Mouse (Mus musculus): Measurements from ENCODE around the gene Rpgrip1l. TPM values are rescaled to one million over a fixed set of nuclear protein-coding genes. Genes with fewer than 3 reads are reported as not detected.

Rpgrip1l gene
- polyA plus RNA-seq, 1 experiment from 2014 or later: 10.1 TPM

DNA sequence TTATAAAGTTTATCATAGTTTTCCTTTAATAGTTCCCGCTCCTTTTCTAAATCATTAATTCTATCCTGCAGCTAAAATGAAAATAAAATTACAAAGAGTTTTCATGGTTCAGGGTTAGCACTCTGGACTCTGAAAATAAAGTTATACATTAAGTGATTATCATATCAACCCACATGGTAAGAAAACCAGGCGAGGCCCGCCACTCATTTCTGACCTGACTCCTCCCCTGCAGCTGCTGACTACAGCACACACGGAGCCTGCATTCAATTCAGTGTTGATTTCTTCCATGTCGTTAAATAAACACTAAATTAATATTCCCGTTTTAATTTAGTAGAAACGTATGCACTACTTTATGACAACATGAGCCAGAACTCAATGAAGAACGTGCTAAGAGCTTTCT lies 26.8 kb downstream of the Rpgrip1l start:
- WGBS: 81% methylated on average over 8 of the region's 8 CpGs
- Histone ChIP-seq H3K4me3 (no peak overlapping the region), H3K9ac (no peak overlapping the region), H3K36me3 (0 out of 2 replicates have a peak, but pooled peaks cover 4% of the 10 kb centered on the region), H3K9me3 (no peaks in the 10 kb centered on the region), H3K27ac (replicated peaks) (no peak overlapping the region), H3K4me2 (no peak overlapping the region), H3K27me3 (no peaks in the 10 kb centered on the region), H3K4me1 (replicated peaks) (no peaks in the 10 kb centered on the region)
- ATAC-seq (ENCODE audit: low read depth): no peak

GRCm38 (mm10) chr8:91283815-91284214 lies 29.2 kb downstream of the Rpgrip1l start:
- Histone ChIP-seq H3K9me3 (no peaks in the 10 kb centered on the region), H3K9ac (no peak overlapping the region), H3K27ac (replicated peaks) (no peak overlapping the region), H3K36me3 (0 out of 2 replicates have a peak, but pooled peaks cover 4% of the 10 kb centered on the region), H3K27me3 (no peaks in the 10 kb centered on the region), H3K4me3 (no peak overlapping the region), H3K4me2 (no peak overlapping the region), H3K4me1 (replicated peaks) (no peaks in the 10 kb centered on the region)
- no peak for ATAC-seq (ENCODE audit: low read depth)
- 91% methylated on average over 1 of the region's 1 CpGs for WGBS

- 0 out of 2 replicates have a peak, but pooled peaks cover 4% of the 10 kb centered on the region for H3K36me3 ChIP-seq
- ATAC-seq (ENCODE audit: low read depth): no peak
- no peak overlapping the region for H3K9ac ChIP-seq
- H3K4me3 ChIP-seq: no peak overlapping the region
- H3K9me3 ChIP-seq: no peaks in the 10 kb centered on the region
- no peaks in the 10 kb centered on the region for H3K27me3 ChIP-seq
- no peak overlapping the region for H3K27ac ChIP-seq (replicated peaks)
- WGBS: 71% methylated on average over 5 of the region's 5 CpGs
- no peaks in the 10 kb centered on the region for H3K4me1 ChIP-seq (replicated peaks)
- H3K4me2 ChIP-seq: no peak overlapping the region
Observed at GRCm38 (mm10) chr8:91282655-91283054, 30.4 kb downstream of the Rpgrip1l start.

DNA sequence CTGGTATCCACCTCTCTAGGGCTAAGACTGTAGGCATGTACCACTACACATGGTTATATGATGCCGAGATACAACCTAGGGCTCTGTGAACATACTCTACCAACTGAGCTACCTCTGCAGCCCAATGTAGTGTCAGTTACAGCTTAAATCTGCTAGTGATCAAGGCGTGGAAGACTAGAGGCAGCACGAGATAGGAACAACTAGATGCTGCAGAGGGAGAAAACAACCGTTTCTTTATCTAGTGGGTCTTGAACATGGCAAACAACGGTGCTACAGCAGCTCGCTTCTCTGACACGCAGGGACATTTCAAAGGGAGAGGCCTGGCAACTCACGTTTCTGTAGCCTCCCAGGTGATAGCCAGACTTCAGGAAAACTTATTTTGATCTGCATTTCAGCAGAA lies 31.5 kb downstream of the Rpgrip1l start:
- Histone ChIP-seq H3K9ac (no peak overlapping the region), H3K27me3 (no peaks in the 10 kb centered on the region), H3K9me3 (no peaks in the 10 kb centered on the region), H3K36me3 (no peaks in the 10 kb centered on the region; the same call in 1 of the 2 replicates), H3K27ac (replicated peaks) (no peak overlapping the region), H3K4me1 (replicated peaks) (no peaks in the 10 kb centered on the region), H3K4me3 (no peak overlapping the region), H3K4me2 (no peak overlapping the region)
- no peak for ATAC-seq (ENCODE audit: low read depth)
- 86% methylated on average over 8 of the region's 8 CpGs for WGBS

DNA sequence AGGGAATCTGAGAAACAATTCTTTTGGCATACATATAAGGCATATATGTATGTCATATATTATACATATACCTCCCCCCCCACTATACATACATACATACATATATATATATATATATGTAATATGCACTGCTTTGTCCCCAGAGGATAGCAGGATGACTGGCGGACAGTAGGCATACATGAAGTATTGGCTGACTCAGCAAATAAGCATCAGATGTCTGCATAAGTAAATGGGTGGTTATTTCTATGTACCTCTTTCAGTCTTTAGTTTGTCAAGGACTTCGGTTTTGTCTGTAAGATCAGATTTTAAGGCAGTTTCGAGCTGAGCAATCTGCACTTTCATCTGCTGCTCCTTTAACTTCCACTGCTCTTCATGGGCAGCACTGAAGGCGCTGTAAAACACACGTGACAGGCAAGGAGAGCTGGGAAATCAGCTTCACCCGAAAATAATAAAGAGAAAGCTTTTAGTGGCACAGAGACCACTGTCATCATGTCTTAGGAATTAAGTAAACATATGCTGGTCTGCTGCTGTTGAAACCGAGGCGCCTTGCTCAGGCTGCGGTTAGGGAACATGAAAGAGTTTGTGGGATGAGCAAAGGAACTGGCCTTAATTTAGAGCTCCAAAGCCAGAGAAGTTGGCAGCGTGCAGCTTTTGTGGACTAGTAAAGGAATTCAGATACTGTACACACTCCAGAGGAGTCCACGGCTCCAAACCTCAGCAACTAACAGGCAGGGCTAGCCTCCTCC lies 32.4 kb downstream of the Rpgrip1l start:
- no peak overlapping the region for H3K9ac ChIP-seq
- 88% methylated on average over 11 of the region's 11 CpGs for WGBS
- H3K4me2 ChIP-seq: no peak overlapping the region
- no peak overlapping the region for H3K4me3 ChIP-seq
- H3K27ac ChIP-seq (replicated peaks): no peak overlapping the region
- no peaks in the 10 kb centered on the region for H3K9me3 ChIP-seq
- H3K36me3 ChIP-seq: peaks cover 5% of the 10 kb centered on the region
- H3K27me3 ChIP-seq: no peaks in the 10 kb centered on the region
- no peak for ATAC-seq (ENCODE audit: low read depth)
- no peaks in the 10 kb centered on the region for H3K4me1 ChIP-seq (replicated peaks)

DNA sequence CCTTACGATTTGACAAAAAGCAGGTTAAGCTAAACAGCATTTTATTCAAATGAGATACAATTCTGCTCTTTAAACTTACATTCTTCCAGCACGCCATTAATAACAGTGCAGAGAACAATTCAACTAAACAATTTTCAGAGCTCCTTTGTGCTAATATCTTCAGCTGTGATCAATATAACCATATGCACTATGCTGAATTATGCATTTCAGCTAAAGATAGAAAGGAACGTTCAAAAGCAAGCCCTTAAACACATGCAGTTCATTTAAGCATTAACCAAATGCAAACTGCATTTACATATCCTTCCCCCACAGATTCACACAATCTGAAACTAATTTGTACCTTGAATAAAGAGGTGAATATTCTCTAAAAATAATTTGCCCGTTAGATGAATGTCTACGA lies 35.0 kb downstream of the Rpgrip1l start:
- Histone ChIP-seq H3K4me2 (no peak overlapping the region), H3K27me3 (no peaks in the 10 kb centered on the region), H3K4me3 (no peak overlapping the region), H3K9ac (no peak overlapping the region), H3K9me3 (no peaks in the 10 kb centered on the region), H3K36me3 (peaks cover 18% of the 10 kb centered on the region), H3K27ac (replicated peaks) (no peak overlapping the region), H3K4me1 (replicated peaks) (no peaks in the 10 kb centered on the region)
- no peak for ATAC-seq (ENCODE audit: low read depth)
- WGBS: 80% methylated on average over 5 of the region's 5 CpGs

GRCm38 (mm10) chr8:91276337-91276736 lies 36.7 kb downstream of the Rpgrip1l start:
- Histone ChIP-seq H3K27me3 (no peaks in the 10 kb centered on the region), H3K9ac (no peak overlapping the region), H3K4me1 (replicated peaks) (no peaks in the 10 kb centered on the region), H3K4me3 (no peak overlapping the region), H3K27ac (replicated peaks) (no peak overlapping the region), H3K4me2 (no peak overlapping the region), H3K9me3 (no peaks in the 10 kb centered on the region), H3K36me3 (peaks cover 26% of the 10 kb centered on the region)
- ATAC-seq (ENCODE audit: low read depth): no peak
- WGBS: 95% methylated on average over 2 of the region's 2 CpGs

DNA sequence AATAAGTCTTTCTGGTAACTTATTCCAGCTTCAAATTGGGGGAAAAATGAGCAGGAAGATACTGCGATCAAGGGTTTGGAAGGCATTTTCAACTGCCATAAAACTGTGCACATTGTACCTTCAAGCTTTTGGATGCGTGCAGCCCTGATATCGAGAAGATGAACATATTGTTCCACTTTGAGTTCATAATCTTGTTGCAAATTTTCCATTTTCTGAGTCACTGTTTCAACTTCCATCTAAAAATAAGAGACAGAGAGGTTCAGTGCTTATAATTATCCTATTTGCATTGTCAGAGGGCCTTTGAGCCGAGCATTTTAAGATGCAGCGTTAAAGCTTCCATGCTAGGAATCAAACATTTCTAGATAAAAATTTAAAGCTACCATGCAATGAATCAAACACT lies 39.6 kb downstream of the Rpgrip1l start:
- 94% methylated on average over 5 of the region's 5 CpGs for WGBS
- Histone ChIP-seq H3K27me3 (no peaks in the 10 kb centered on the region), H3K27ac (replicated peaks) (no peak overlapping the region), H3K4me2 (no peak overlapping the region), H3K9me3 (no peaks in the 10 kb centered on the region), H3K9ac (no peak overlapping the region), H3K36me3 (peaks cover 30% of the 10 kb centered on the region), H3K4me1 (replicated peaks) (no peaks in the 10 kb centered on the region), H3K4me3 (no peak overlapping the region)
- no peak for ATAC-seq (ENCODE audit: low read depth)

DNA sequence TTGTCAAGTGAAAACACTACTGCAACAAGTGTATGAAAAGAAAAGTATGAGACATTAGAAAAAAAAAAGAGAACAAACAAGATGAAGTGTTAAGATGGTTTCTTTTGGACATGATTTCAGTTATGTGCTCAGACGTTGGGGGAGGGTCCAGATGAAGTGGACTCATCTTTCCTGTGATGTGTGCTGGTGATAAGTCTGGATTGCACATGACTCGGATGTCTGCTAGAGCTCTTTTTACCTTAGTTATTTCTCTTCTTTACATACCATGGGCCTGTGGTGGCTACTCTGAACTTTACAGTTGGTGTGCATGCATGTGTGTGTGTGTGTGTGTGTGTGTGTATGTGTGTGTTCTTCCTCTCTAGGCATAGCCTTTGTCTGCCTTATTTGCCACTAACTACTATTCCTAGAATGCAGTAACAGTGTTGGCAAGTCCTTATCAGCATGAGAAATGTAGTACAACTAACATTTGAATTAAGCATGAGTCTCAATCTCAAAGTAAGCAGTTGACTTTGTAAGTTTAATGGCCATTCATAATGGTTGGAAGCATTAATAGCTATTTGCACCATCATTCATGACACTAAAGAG lies 43.6 kb downstream of the Rpgrip1l start:
- no peak overlapping the region for H3K4me2 ChIP-seq
- 90% methylated on average over 2 of the region's 2 CpGs for WGBS
- ATAC-seq (ENCODE audit: low read depth): no peak
- H3K27ac ChIP-seq (replicated peaks): no peak overlapping the region
- peaks cover 23% of the 10 kb centered on the region; the same call in 1 of the 2 replicates for H3K36me3 ChIP-seq
- H3K27me3 ChIP-seq: no peaks in the 10 kb centered on the region
- H3K4me1 ChIP-seq (replicated peaks): no peaks in the 10 kb centered on the region
- no peak overlapping the region for H3K9ac ChIP-seq
- H3K9me3 ChIP-seq: no peaks in the 10 kb centered on the region
- no peak overlapping the region for H3K4me3 ChIP-seq

DNA sequence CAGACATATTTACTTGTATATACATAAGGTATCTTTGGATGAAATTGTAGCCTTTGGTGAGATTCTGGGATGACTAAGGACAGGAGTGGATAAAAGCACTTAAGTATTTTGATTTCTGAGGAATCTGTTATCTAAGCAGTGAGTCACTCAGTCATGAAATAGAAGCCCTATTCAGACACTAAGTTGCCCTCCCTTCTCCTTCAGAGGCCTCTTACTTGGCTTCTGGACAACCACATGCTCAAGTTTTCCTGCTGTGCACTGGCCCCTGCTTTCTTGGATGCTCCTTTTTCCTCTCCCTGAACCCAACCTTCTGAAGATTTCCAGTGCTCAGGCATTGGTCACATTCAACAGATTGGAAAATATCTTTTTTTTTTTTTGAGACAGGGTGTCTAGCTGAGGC lies 48.5 kb downstream of the Rpgrip1l start:
- no peaks in the 10 kb centered on the region; the same call in 1 of the 2 replicates for H3K4me1 ChIP-seq (replicated peaks)
- no peaks in the 10 kb centered on the region for H3K27me3 ChIP-seq
- no peaks in the 10 kb centered on the region for H3K9me3 ChIP-seq
- no peak overlapping the region for H3K4me2 ChIP-seq
- no peak overlapping the region for H3K9ac ChIP-seq
- ATAC-seq (ENCODE audit: low read depth): no peak
- H3K36me3 ChIP-seq: 0 out of 2 replicates have a peak, but pooled peaks cover 8% of the 10 kb centered on the region
- H3K27ac ChIP-seq (replicated peaks): no peak overlapping the region
- no peak overlapping the region for H3K4me3 ChIP-seq

DNA sequence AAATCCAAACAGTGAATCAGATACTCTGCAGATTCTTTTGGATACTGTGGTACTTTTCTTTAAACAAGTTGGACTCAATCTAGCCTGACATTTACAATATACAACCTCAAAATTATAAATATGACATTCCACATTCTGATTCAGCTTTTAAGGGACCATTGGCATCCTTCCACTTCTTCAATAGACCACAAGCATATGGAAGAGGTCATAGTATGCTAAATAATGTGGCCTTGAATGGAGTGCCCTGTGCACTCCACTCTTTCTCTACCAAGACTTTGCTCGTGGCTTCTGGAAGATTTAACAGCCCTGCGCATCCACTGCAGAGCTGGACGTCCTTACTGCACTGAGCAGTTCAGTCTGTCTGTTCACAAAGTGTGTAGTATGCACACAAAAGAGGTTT lies 49.1 kb downstream of the Rpgrip1l start:
- H3K4me3 ChIP-seq: no peak overlapping the region
- no peak overlapping the region for H3K9ac ChIP-seq
- no peaks in the 10 kb centered on the region; the same call in 1 of the 2 replicates for H3K4me1 ChIP-seq (replicated peaks)
- no peaks in the 10 kb centered on the region for H3K27me3 ChIP-seq
- H3K4me2 ChIP-seq: no peak overlapping the region
- no peaks in the 10 kb centered on the region for H3K9me3 ChIP-seq
- 87% methylated on average over 3 of the region's 3 CpGs for WGBS
- no peak for ATAC-seq (ENCODE audit: low read depth)
- H3K27ac ChIP-seq (replicated peaks): no peak overlapping the region
- H3K36me3 ChIP-seq: 0 out of 2 replicates have a peak, but pooled peaks cover 13% of the 10 kb centered on the region

- Histone ChIP-seq H3K9me3 (no peaks in the 10 kb centered on the region), H3K36me3 (0 out of 2 replicates have a peak, but pooled peaks cover 7% of the 10 kb centered on the region), H3K27me3 (no peaks in the 10 kb centered on the region), H3K9ac (no peak overlapping the region), H3K4me3 (no peak overlapping the region), H3K27ac (replicated peaks) (no peak overlapping the region), H3K4me2 (no peak overlapping the region), H3K4me1 (replicated peaks) (no peaks in the 10 kb centered on the region; the same call in 1 of the 2 replicates)
- no peak for ATAC-seq (ENCODE audit: low read depth)
- WGBS: 78% methylated on average over 2 of the region's 2 CpGs
Observed at GRCm38 (mm10) chr8:91261598-91261997, 51.5 kb downstream of the Rpgrip1l start.

Measured in neural tube, embryonic 13.5 days (tissue).